Comparison of ENCODE assay signal across 15 mouse cellular contexts in genomic region chr5:108696542-108696941, GRCm38 (mm10). TPM values are rescaled to one million over a fixed set of nuclear protein-coding genes. Genes with fewer than 3 reads are reported as not detected.
A peak's percentile ranks its signal among the peaks of the same experiment; 100 is the strongest.
DNase-seq lines count a peak whose midpoint lies in the region; ATAC-seq and TF ChIP-seq lines count a peak whose summit lies in the region.
"Had no signal": no experiment of that assay in that cellular context is flagged by ENCODE, and none has a peak within 500 bp of the region (broad histone marks: within the 10 kb centered on the region; RNA-seq: fewer than 3 reads in every experiment).

No protein-coding gene starts in this region.

- ATAC-seq in forebrain, embryonic 13.5 days = no peak
- no peak for ATAC-seq in forebrain, embryonic 14.5 days
- ATAC-seq in kidney, embryonic 15.5 days (replicated peaks; ENCODE audit: low FRiP score) = no peak

- no peaks in the 10 kb centered on the region for H3K9me3 ChIP-seq in forebrain, embryonic 13.5 days (replicated peaks)
- no peaks in the 10 kb centered on the region for H3K9me3 ChIP-seq in forebrain, embryonic 14.5 days (replicated peaks; ENCODE audit: control insufficient read depth, low read length)
- H3K9me3 ChIP-seq in kidney, embryonic 15.5 days (replicated peaks) = no peaks in the 10 kb centered on the region
- H3K9me3 ChIP-seq: heart, embryonic 15.5 days; midbrain, embryonic 10.5 days had no signal

- H3K27ac ChIP-seq in forebrain, embryonic 13.5 days = no peak overlapping the region
- no peak overlapping the region for H3K27ac ChIP-seq in forebrain, embryonic 14.5 days (ENCODE audit: low read depth, low read length)
- H3K27ac ChIP-seq in kidney, embryonic 15.5 days = no peak overlapping the region
- H3K27ac ChIP-seq: heart, embryonic 15.5 days had no signal

- H3K79me2 ChIP-seq in myocyte (ENCODE audit: control insufficient read depth, insufficient read depth) = no peaks in the 10 kb centered on the region

- peaks cover 54% of the 10 kb centered on the region for H3K4me1 ChIP-seq in forebrain, embryonic 13.5 days
- H3K4me1 ChIP-seq in forebrain, embryonic 14.5 days (ENCODE audit: control insufficient read depth, insufficient read depth, low read length) = peaks cover 5% of the 10 kb centered on the region; the same call in 1 of the 2 replicates
- peaks cover 84% of the 10 kb centered on the region for H3K4me1 ChIP-seq in kidney, embryonic 15.5 days

- DNase-seq in forebrain, embryonic 14.5 days (ENCODE audit: low spot score) = no peak
- peak; percentile 13 for DNase-seq in kidney, adult 18-20 months
- DNase-seq in fibroblast of lung, adult 2 months (ENCODE audit: low read depth) = peak; percentile 42
- DNase-seq in thymus, postnatal 14 days = no peak
- no peak for DNase-seq in left cerebral cortex, adult 18-20 months (ENCODE audit: low spot score in 2 of 2)
- DNase-seq: cerebellum, postnatal 14 days; kidney, adult 2 months; layer of hippocampus, adult 9-11 months; liver; thymus, adult 2 months had no signal

- peak overlapping the region; percentile 48; the same call in 1 of the 2 replicates for H3K9ac ChIP-seq in forebrain, embryonic 13.5 days
- no peak overlapping the region for H3K9ac ChIP-seq in forebrain, embryonic 14.5 days (ENCODE audit: low read length)
- no peak overlapping the region for H3K9ac ChIP-seq in kidney, embryonic 15.5 days
- H3K9ac ChIP-seq: heart, embryonic 15.5 days had no signal

- peaks cover 11% of the 10 kb centered on the region; the same call in 1 of the 2 replicates for H3K27me3 ChIP-seq in forebrain, embryonic 13.5 days
- H3K27me3 ChIP-seq in forebrain, embryonic 14.5 days (replicated peaks; ENCODE audit: control insufficient read depth, insufficient read depth, low read length) = peaks cover 4% of the 10 kb centered on the region
- no peaks in the 10 kb centered on the region for H3K27me3 ChIP-seq in kidney, embryonic 15.5 days
- H3K27me3 ChIP-seq in myocyte (ENCODE audit: control insufficient read depth, insufficient read depth, insufficient read length) = no peaks in the 10 kb centered on the region
- H3K27me3 ChIP-seq: heart, embryonic 15.5 days had no signal

- H3ac ChIP-seq in myocyte (ENCODE audit: control insufficient read depth, insufficient read length) = no peak overlapping the region

- H3K36me3 ChIP-seq in forebrain, embryonic 13.5 days (ENCODE audit: poor library complexity, severe bottlenecking) = no peaks in the 10 kb centered on the region
- H3K36me3 ChIP-seq in forebrain, embryonic 14.5 days (ENCODE audit: control insufficient read depth, insufficient read depth, low read length) = no peaks in the 10 kb centered on the region
- H3K36me3 ChIP-seq in kidney, embryonic 15.5 days = no peaks in the 10 kb centered on the region
- H3K36me3 ChIP-seq in myocyte (ENCODE audit: control insufficient read depth, insufficient read depth) = no peaks in the 10 kb centered on the region
- H3K36me3 ChIP-seq: heart, embryonic 15.5 days had no signal

- WGBS in forebrain, embryonic 13.5 days = 79% methylated on average over 3 of the region's 3 CpGs
- 75% methylated on average over 3 of the region's 3 CpGs for WGBS in forebrain, embryonic 14.5 days
- WGBS in kidney, embryonic 15.5 days = 69% methylated on average over 3 of the region's 3 CpGs

- no peak for TF ChIP-seq POLR2A in myocyte (IDR thresholded peaks at IDR 0.05; ENCODE audit: insufficient read length, low read depth)

- peak overlapping the region; percentile 23; the same call in 1 of the 2 replicates for H3K4me2 ChIP-seq in forebrain, embryonic 13.5 days
- no peak overlapping the region for H3K4me2 ChIP-seq in forebrain, embryonic 14.5 days (ENCODE audit: low read length)
- H3K4me2 ChIP-seq in kidney, embryonic 15.5 days = no peak overlapping the region
- H3K4me2 ChIP-seq in myocyte (ENCODE audit: low read depth) = peak overlapping the region; percentile 34
- H3K4me2 ChIP-seq: heart, embryonic 15.5 days had no signal

- H3K4me3 ChIP-seq in forebrain, embryonic 13.5 days = no peak overlapping the region
- H3K4me3 ChIP-seq in forebrain, embryonic 14.5 days (ENCODE audit: low read depth, low read length) = no peak overlapping the region
- no peak overlapping the region for H3K4me3 ChIP-seq in kidney, embryonic 15.5 days (replicated peaks)
- H3K4me3 ChIP-seq in myocyte = no peak overlapping the region
- H3K4me3 ChIP-seq: heart, embryonic 15.5 days had no signal

TF ChIP-seq in myocyte, 11 proteins besides CTCF, POLR2A, EP300 and RAD21:
- TF ChIP-seq MYOG (IDR thresholded peaks at IDR 0.05; ENCODE audit: control insufficient read depth in 1 of 3, insufficient read depth in 1 of 3, insufficient read length in 2 of 3, low read depth in 2 of 3) (no peak), CEBPB (IDR thresholded peaks at IDR 0.05; ENCODE audit: insufficient read depth, poor library complexity, severe bottlenecking) (no peak), POLR2AphosphoS2 (IDR thresholded peaks at IDR 0.05; ENCODE audit: insufficient read length, low read depth) (no peak), REST (IDR thresholded peaks at IDR 0.05; ENCODE audit: insufficient read depth, insufficient read length) (no peak), TCF12 (IDR thresholded peaks at IDR 0.05; ENCODE audit: insufficient read depth, poor library complexity, severe bottlenecking) (no peak), TCF3 (IDR thresholded peaks at IDR 0.05; ENCODE audit: insufficient read length, low read depth) (no peak), USF1 (IDR thresholded peaks at IDR 0.05; ENCODE audit: low read depth) (no peak), E2F4 (IDR thresholded peaks at IDR 0.05; ENCODE audit: insufficient read depth) (no peak), MYOD1 (IDR thresholded peaks at IDR 0.05; ENCODE audit: control insufficient read depth in 1 of 3, insufficient read length in 2 of 3, low read depth in 2 of 3) (no peak), SRF (IDR thresholded peaks at IDR 0.05; ENCODE audit: control insufficient read depth, insufficient read length, low read depth) (no peak), MAX (IDR thresholded peaks at IDR 0.05; ENCODE audit: low read depth) (no peak)

RNA-seq across cellular contexts. Expression of gene Fgfrl1, which starts 4.4 kb away (rescaled TPM):
- polyA plus RNA-seq in forebrain, embryonic 13.5 days (2015; fragmentation: Nextera tagmentation; extraction: Ambion mirVana) = 5.5 and 5.6 TPM in 2 replicates
- polyA plus RNA-seq in forebrain, embryonic 14.5 days (2014; fragmentation: Nextera tagmentation; extraction: Ambion mirVana) = 4.3 and 4.7 TPM in 2 replicates
- 26.8 and 27.4 TPM in 2 replicates for polyA plus RNA-seq in kidney, embryonic 15.5 days (2015; fragmentation: Nextera tagmentation; extraction: Ambion mirVana)
- 93.3 TPM for polyA plus RNA-seq in myocyte (2012; fragmentation: generic; extraction: Trizol)
- total RNA-seq in left cerebral cortex, adult 18-20 months (2021) = 10 to 100 TPM; 16.9 to 28.0 TPM

RNA-seq across cellular contexts. Expression of gene Slc26a1, which starts 21.2 kb away (rescaled TPM):
- polyA plus RNA-seq in forebrain, embryonic 13.5 days (2015; fragmentation: Nextera tagmentation; extraction: Ambion mirVana) = 1.5 and 1.6 TPM in 2 replicates
- polyA plus RNA-seq in forebrain, embryonic 14.5 days (2014; fragmentation: Nextera tagmentation; extraction: Ambion mirVana) = 2.1 and 2.2 TPM in 2 replicates
- polyA plus RNA-seq in kidney, embryonic 15.5 days (2015; fragmentation: Nextera tagmentation; extraction: Ambion mirVana) = 4.3 and 4.9 TPM in 2 replicates
- 0.13 TPM for polyA plus RNA-seq in myocyte (2012; fragmentation: generic; extraction: Trizol)
- total RNA-seq in left cerebral cortex, adult 18-20 months (2021) = under 1 TPM; 0.68 to 1.00 TPM

RNA-seq across cellular contexts. Expression of gene Dgkq, which starts 27.1 kb away (rescaled TPM):
- polyA plus RNA-seq in forebrain, embryonic 13.5 days (2015; fragmentation: Nextera tagmentation; extraction: Ambion mirVana) = 13.7 and 19.0 TPM in 2 replicates
- 9.1 and 15.6 TPM in 2 replicates for polyA plus RNA-seq in forebrain, embryonic 14.5 days (2014; fragmentation: Nextera tagmentation; extraction: Ambion mirVana)
- 10.3 and 12.6 TPM in 2 replicates for polyA plus RNA-seq in kidney, embryonic 15.5 days (2015; fragmentation: Nextera tagmentation; extraction: Ambion mirVana)
- polyA plus RNA-seq in myocyte (2012; fragmentation: generic; extraction: Trizol) = 4.3 TPM
- 10 to 100 TPM; 45.7 to 60.3 TPM for total RNA-seq in left cerebral cortex, adult 18-20 months (2021)

RNA-seq across cellular contexts. Expression of gene Idua, which starts 36.4 kb away (rescaled TPM):
- polyA plus RNA-seq in forebrain, embryonic 13.5 days (2015; fragmentation: Nextera tagmentation; extraction: Ambion mirVana) = 7.7 and 7.9 TPM in 2 replicates
- polyA plus RNA-seq in forebrain, embryonic 14.5 days (2014; fragmentation: Nextera tagmentation; extraction: Ambion mirVana) = 5.7 and 7.0 TPM in 2 replicates
- 10.2 and 11.1 TPM in 2 replicates for polyA plus RNA-seq in kidney, embryonic 15.5 days (2015; fragmentation: Nextera tagmentation; extraction: Ambion mirVana)
- polyA plus RNA-seq in myocyte (2012; fragmentation: generic; extraction: Trizol) = 4.3 TPM
- total RNA-seq in left cerebral cortex, adult 18-20 months (2021) = 10 to 100 TPM; 17.5 to 18.1 TPM

Comparison
In these comparisons a context has a peak if more than half of its experiments do, and no peak if none do; other contexts are left out.
1. H3K4me2 ChIP-seq: peak in forebrain, embryonic 13.5 days (single experiment) and myocyte (single experiment); none in forebrain, embryonic 14.5 days (single experiment) and kidney, embryonic 15.5 days (single experiment).
2. DNase-seq: peak in kidney, adult 18-20 months (single experiment) and fibroblast of lung, adult 2 months (single experiment); none in forebrain, embryonic 14.5 days (single experiment), thymus, postnatal 14 days (single experiment) and left cerebral cortex, adult 18-20 months (0 of 2).